Mouse (Mus musculus) adrenal gland, postnatal 36 days (tissue): Measurements from ENCODE around the gene Prickle2. TPM values are rescaled to one million over a fixed set of nuclear protein-coding genes. Genes with fewer than 3 reads are reported as not detected.

Experiments
- DNase-seq, 2 experiments: peaks; one replicate each; pipeline ENCODE4 v3.0.0; 2021; ENCODE audit warnings: mixed read lengths in 1 of 2
- total RNA-seq, 2 experiments: library from RNA; stranded (reverse); gene quantifications; 2 replicates each; pipeline ENCODE4 v1.2.3; 2021

Prickle2 gene
- total RNA-seq, 2 experiments from 2014 or later: 7.5 to 8.5 TPM

GRCm38 (mm10) chr6:92589381-92590065, 116.4 kb downstream of the Prickle2 start:
- DNase-seq: no peak

- peak; percentile 23 to 28 for DNase-seq
These were observed 121.9 kb downstream of the Prickle2 start for GRCm38 (mm10) chr6:92584026-92584425.

- DNase-seq: peak; percentile 58 to 61
These were observed 130.7 kb downstream of the Prickle2 start for GRCm38 (mm10) chr6:92575227-92575626.

- DNase-seq: no peak
These were observed 133.8 kb downstream of the Prickle2 start for GRCm38 (mm10) chr6:92572139-92572538.

- DNase-seq: no peak
These were observed 135.9 kb downstream of the Prickle2 start for GRCm38 (mm10) chr6:92570090-92570489.

- DNase-seq: no peak
These were observed 136.7 kb downstream of the Prickle2 start for GRCm38 (mm10) chr6:92569283-92569682.

GRCm38 (mm10) chr6:92559261-92559660, 146.7 kb downstream of the Prickle2 start:
- no peak for DNase-seq

GRCm38 (mm10) chr6:92555675-92556074, 150.3 kb downstream of the Prickle2 start:
- DNase-seq: peak; percentile 48 to 61

GRCm38 (mm10) chr6:92553086-92553485, 152.9 kb downstream of the Prickle2 start:
- no peak for DNase-seq

- no peak for DNase-seq
These were observed 156.7 kb downstream of the Prickle2 start for GRCm38 (mm10) chr6:92549246-92549645.

GRCm38 (mm10) chr6:92545204-92545603, 160.8 kb downstream of the Prickle2 start:
- DNase-seq: no peak

GRCm38 (mm10) chr6:92543825-92544224, 162.1 kb downstream of the Prickle2 start:
- DNase-seq: no peak

GRCm38 (mm10) chr6:92542402-92543101, 163.4 kb downstream of the Prickle2 start:
- DNase-seq: peak; percentile 33 to 36

- peak; percentile 72 to 78 for DNase-seq
These were observed 171.5 kb downstream of the Prickle2 start for GRCm38 (mm10) chr6:92534226-92535031.

GRCm38 (mm10) chr6:92533306-92534063, 172.5 kb downstream of the Prickle2 start:
- DNase-seq: no peak

- no peak for DNase-seq
These were observed 173.1 kb downstream of the Prickle2 start for GRCm38 (mm10) chr6:92532896-92533295.

- no peak for DNase-seq
These were observed 173.6 kb downstream of the Prickle2 start for GRCm38 (mm10) chr6:92532331-92532730.

- no peak for DNase-seq
These were observed 179.7 kb downstream of the Prickle2 start for GRCm38 (mm10) chr6:92526212-92526611.

- no peak for DNase-seq
These were observed 180.3 kb downstream of the Prickle2 start for GRCm38 (mm10) chr6:92525646-92526045.

GRCm38 (mm10) chr6:92521526-92522075, 184.4 kb downstream of the Prickle2 start:
- DNase-seq: peak; percentile 72 to 76

GRCm38 (mm10) chr6:92520088-92520875, 185.7 kb downstream of the Prickle2 start:
- peak in 1 of 2 experiments; percentile 36 for DNase-seq
